Comparison of ENCODE assay signal across 7 mouse cellular contexts in genomic region chr7:134261003-134261701, GRCm38 (mm10). TPM values are rescaled to one million over a fixed set of nuclear protein-coding genes. Genes with fewer than 3 reads are reported as not detected.
DNase-seq lines count a peak whose midpoint lies in the region; ATAC-seq and TF ChIP-seq lines count a peak whose summit lies in the region.

No protein-coding gene starts in this region.

- no peak overlapping the region for H3K4me2 ChIP-seq in lung, embryonic 16.5 days (ENCODE audit: low read depth, low read length)

- H3K27ac ChIP-seq in embryonic fibroblast, embryonic 13.5 days (ENCODE audit: insufficient read depth, low read length), result peak overlapping the region; percentile 98
- peak overlapping the region; percentile 96 for H3K27ac ChIP-seq in lung, embryonic 16.5 days (ENCODE audit: low read length)

- H3K4me3 ChIP-seq in embryonic fibroblast, embryonic 13.5 days (ENCODE audit: insufficient read depth, low read length), result no peak overlapping the region
- H3K4me3 ChIP-seq in lung, embryonic 16.5 days (ENCODE audit: low read length), result no peak overlapping the region

- WGBS in lung, embryonic 16.5 days, result 35% methylated on average over 4 of the region's 4 CpGs

- H3K4me1 ChIP-seq in embryonic fibroblast, embryonic 13.5 days (ENCODE audit: control insufficient read depth, insufficient read depth, low read length), result peaks cover 6% of the 10 kb centered on the region; the same call in 1 of the 2 replicates
- H3K4me1 ChIP-seq in lung, embryonic 16.5 days (replicated peaks; ENCODE audit: control insufficient read depth, insufficient read depth, low read length), result peaks cover 32% of the 10 kb centered on the region

- TF ChIP-seq POLR2A in embryonic fibroblast, embryonic 13.5 days (IDR thresholded peaks at IDR 0.05; ENCODE audit: low read depth, low read length), result no peak

- no peak overlapping the region for H3K9ac ChIP-seq in lung, embryonic 16.5 days (ENCODE audit: low read length)

- ATAC-seq in hematopoietic stem cell, adult 5-6 weeks (replicated peaks in 1 of 2; ENCODE audit: insufficient read depth in 1 of 2, low FRiP score in 2 of 2, low TSS enrichment in 1 of 2, low read depth in 1 of 2, poor library complexity in 2 of 2, severe bottlenecking in 2 of 2), result peak; percentile 30 to 49; a peak in 2 of 4 replicates
- ATAC-seq in lung, embryonic 16.5 days (ENCODE audit: low read depth), result peak; percentile 41
- ATAC-seq in inflammation-experienced regulatory T-cells, adult 6 months, result no peak
- no peak for ATAC-seq in activated CD4-positive, CD25-positive, alpha-beta regulatory T cell, adult 4 months

- no peaks in the 10 kb centered on the region for H3K36me3 ChIP-seq in lung, embryonic 16.5 days (ENCODE audit: control insufficient read depth, insufficient read depth, low read length)

- no peaks in the 10 kb centered on the region for H3K9me3 ChIP-seq in lung, embryonic 16.5 days (ENCODE audit: control insufficient read depth, low read length)

- no peak for TF ChIP-seq CTCF in embryonic fibroblast, embryonic 13.5 days (IDR thresholded peaks at IDR 0.05; ENCODE audit: borderline replicate concordance, insufficient read depth, low read length)

- no peaks in the 10 kb centered on the region for H3K27me3 ChIP-seq in lung, embryonic 16.5 days (ENCODE audit: control insufficient read depth, insufficient read depth, low read depth, low read length)

- DNase-seq in right cerebral cortex, adult 18-20 months, result peak; percentile 11
- DNase-seq in right cerebral cortex, postnatal 36 days (ENCODE audit: low spot score in 2 of 2), result no peak

RNA-seq across cellular contexts. Expression of gene Adam12, which starts 29.2 kb away (rescaled TPM):
- polyA plus RNA-seq in embryonic fibroblast, embryonic 13.5 days (2011; ENCODE audit: insufficient read length, low read depth, missing spikeins), result 76.7 and 104 TPM in 2 replicates
- 0.20 TPM in 1 of 2 replicates, not detected in the other for total RNA-seq in hematopoietic stem cell, adult 5-6 weeks (2017)
- polyA plus RNA-seq in lung, embryonic 16.5 days (2015; fragmentation: Nextera tagmentation; extraction: Ambion mirVana), result 15.3 and 15.7 TPM in 2 replicates
- polyA plus RNA-seq in inflammation-experienced regulatory T-cells, adult 6 months (2017; shearing (Covaris generic)), result 1 to 10 TPM in 2 of 3 experiments, under 1 TPM in 1; 0.87 to 2.3 (median 1.6) TPM
- polyA plus RNA-seq in activated CD4-positive, CD25-positive, alpha-beta regulatory T cell, adult 4 months (2017; shearing (Covaris generic)), result 1 to 10 TPM; 1.3 to 1.7 TPM

Comparison
In these comparisons a context has a peak if more than half of its experiments do, and no peak if none do; other contexts are left out.
1. ATAC-seq: peak in hematopoietic stem cell, adult 5-6 weeks (2 of 2) and lung, embryonic 16.5 days (single experiment); none in inflammation-experienced regulatory T-cells, adult 6 months (single experiment) and activated CD4-positive, CD25-positive, alpha-beta regulatory T cell, adult 4 months (single experiment).